Mouse (Mus musculus) spleen, postnatal 0 days (tissue): ENCODE data around the gene Nrp2. TPM values are rescaled to one million over a fixed set of nuclear protein-coding genes. Genes with fewer than 3 reads are reported as not detected.

Experiments
- polyA plus RNA-seq: library from polyadenylated mRNA; unstranded; fragments of >200 nt; fragmentation: Nextera tagmentation; extraction: Ambion mirVana; gene quantifications from 2 replicates; pipeline ENCODE4 v1.2.1, GENCODE M21; 2015

Nrp2 gene
- polyA plus RNA-seq = 2.2 and 2.3 TPM in 2 replicates

DNA sequence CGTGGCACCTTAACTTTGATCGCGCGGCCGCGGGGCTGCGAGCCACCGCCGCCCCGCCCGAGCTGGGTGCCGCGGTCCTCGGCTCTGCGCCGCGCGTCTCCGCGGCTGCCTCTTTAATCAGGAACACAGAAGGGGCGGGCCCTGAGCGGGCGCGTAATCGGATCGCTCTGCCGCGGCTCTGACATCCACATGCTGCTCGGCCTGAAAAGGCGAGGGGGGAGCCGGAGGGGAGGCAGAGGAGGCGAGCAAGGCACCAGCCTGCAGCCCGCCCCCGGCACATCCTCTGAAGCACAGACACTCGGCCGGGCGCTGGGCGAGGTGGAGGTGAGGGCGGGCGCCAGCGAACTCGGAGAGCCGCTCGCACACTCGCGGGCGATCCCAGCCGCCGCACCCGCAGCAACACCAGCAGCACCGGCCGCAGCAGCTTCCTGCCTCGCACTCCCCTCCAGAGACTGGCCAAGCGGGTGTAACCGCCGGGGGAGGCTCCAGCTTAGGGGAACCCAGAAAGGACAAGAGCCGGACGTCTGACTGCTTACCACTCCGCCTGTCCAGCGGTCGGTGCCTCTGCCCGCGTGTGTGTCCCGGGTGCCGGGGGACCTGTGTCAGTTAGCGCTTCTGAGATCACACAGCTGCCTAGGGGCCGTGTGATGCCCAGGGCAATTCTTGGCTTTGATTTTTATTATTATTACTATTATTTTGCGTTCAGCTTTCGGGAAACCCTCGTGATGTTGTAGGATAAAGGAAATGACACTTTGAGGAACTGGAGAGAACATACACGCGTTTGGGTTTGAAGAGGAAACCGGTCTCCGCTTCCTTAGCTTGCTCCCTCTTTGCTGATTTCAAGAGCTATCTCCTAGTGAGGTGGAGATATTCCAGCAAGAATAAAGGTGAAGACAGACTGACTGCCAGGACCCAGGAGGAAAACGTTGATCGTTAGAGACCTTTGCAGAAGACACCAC, at the start of gene Nrp2:
Gene Nrp2, plus strand, starts transcription at position 128 of the 959 bp plus-strand sequence.

